Mouse (Mus musculus): ENCODE results near the gene Iffo2. TPM values are rescaled to one million over a fixed set of nuclear protein-coding genes. Genes with fewer than 3 reads are reported as not detected.
A peak's percentile ranks its signal among the peaks of the same experiment; 100 is the strongest.

Gene Iffo2
- polyA plus RNA-seq, 1 experiment from 2014 or later, result 3.4 TPM

- Histone ChIP-seq H3K9ac (ENCODE audit: low read depth, low read length) (no peak overlapping the region), H3K4me1 (replicated peaks; ENCODE audit: control insufficient read depth, insufficient read depth, low read length) (no peaks in the 10 kb centered on the region), H3K27me3 (replicated peaks; ENCODE audit: control insufficient read depth, insufficient read depth, low read length) (0 out of 2 replicates have a peak, but pooled peaks cover 3% of the 10 kb centered on the region), H3K9me3 (ENCODE audit: control insufficient read depth) (no peaks in the 10 kb centered on the region), H3K36me3 (ENCODE audit: control insufficient read depth, insufficient read depth) (no peaks in the 10 kb centered on the region), H3K4me2 (replicated peaks; ENCODE audit: low read depth) (no peak overlapping the region), H3K4me3 (ENCODE audit: low read depth, low read length) (no peak overlapping the region), H3K27ac (ENCODE audit: low read depth, low read length) (no peak overlapping the region)
- TF ChIP-seq CTCF (IDR thresholded peaks at IDR 0.05; ENCODE audit: low read depth), result peak; percentile 18; the same call in 1 of the 2 replicates
- 90% methylated on average over 6 of the region's 6 CpGs for WGBS
- ATAC-seq, result no peak
These were observed 28.6 kb upstream of the Iffo2 start for GRCm38 (mm10) chr4:139501702-139502101.

DNA sequence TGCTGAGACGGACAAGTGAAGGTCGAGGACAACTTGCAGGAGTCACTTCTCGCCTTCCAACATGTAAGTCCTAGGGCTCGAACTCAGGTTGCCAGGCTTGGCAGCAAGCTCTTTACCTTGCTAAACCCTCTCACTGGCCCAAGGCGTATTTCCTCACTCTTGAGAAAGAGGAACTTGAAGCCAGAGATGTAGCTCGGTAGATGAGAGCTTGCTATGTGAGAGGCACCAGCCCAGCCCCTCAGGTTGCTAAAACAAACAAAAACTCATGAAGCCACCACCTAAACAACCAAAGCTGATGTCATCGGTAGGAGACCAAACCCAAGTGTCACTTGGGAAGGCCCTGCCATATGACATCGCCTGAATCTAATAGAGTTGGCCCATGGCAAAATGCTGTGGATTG lies 26.4 kb upstream of the Iffo2 start:
- ATAC-seq, result no peak

GRCm38 (mm10) chr4:139505716-139506115 lies 24.6 kb upstream of the Iffo2 start:
- Histone ChIP-seq H3K27ac (ENCODE audit: low read depth, low read length) (no peak overlapping the region), H3K27me3 (replicated peaks; ENCODE audit: control insufficient read depth, insufficient read depth, low read length) (no peaks in the 10 kb centered on the region), H3K9ac (ENCODE audit: low read depth, low read length) (no peak overlapping the region), H3K9me3 (ENCODE audit: control insufficient read depth) (no peaks in the 10 kb centered on the region), H3K4me1 (replicated peaks; ENCODE audit: control insufficient read depth, insufficient read depth, low read length) (peaks cover 8% of the 10 kb centered on the region; the same call in 1 of the 2 replicates), H3K4me2 (replicated peaks; ENCODE audit: low read depth) (no peak overlapping the region), H3K4me3 (ENCODE audit: low read depth, low read length) (no peak overlapping the region), H3K36me3 (ENCODE audit: control insufficient read depth, insufficient read depth) (no peaks in the 10 kb centered on the region)
- TF ChIP-seq CTCF (IDR thresholded peaks at IDR 0.05; ENCODE audit: low read depth), result peak; percentile 1; the same call in 1 of the 2 replicates
- whole genome bisulfite sequencing, result 86% methylated on average over 4 of the region's 4 CpGs
- ATAC-seq, result no peak

More for the DNA sequence above, 26.4 kb upstream of the Iffo2 start:
- peaks cover 8% of the 10 kb centered on the region; the same call in 1 of the 2 replicates for H3K4me1 ChIP-seq (replicated peaks; ENCODE audit: control insufficient read depth, insufficient read depth, low read length)
- H3K9ac ChIP-seq (ENCODE audit: low read depth, low read length), result no peak overlapping the region
- H3K4me2 ChIP-seq (replicated peaks; ENCODE audit: low read depth), result no peak overlapping the region
- H3K9me3 ChIP-seq (ENCODE audit: control insufficient read depth), result no peaks in the 10 kb centered on the region
- no peak overlapping the region for H3K4me3 ChIP-seq (ENCODE audit: low read depth, low read length)
- no peak overlapping the region for H3K27ac ChIP-seq (ENCODE audit: low read depth, low read length)
- WGBS, result 87% methylated on average over 8 of the region's 8 CpGs
- TF ChIP-seq CTCF (IDR thresholded peaks at IDR 0.05; ENCODE audit: low read depth), result no peak
- no peaks in the 10 kb centered on the region for H3K36me3 ChIP-seq (ENCODE audit: control insufficient read depth, insufficient read depth)
- H3K27me3 ChIP-seq (replicated peaks; ENCODE audit: control insufficient read depth, insufficient read depth, low read length), result no peaks in the 10 kb centered on the region

DNA sequence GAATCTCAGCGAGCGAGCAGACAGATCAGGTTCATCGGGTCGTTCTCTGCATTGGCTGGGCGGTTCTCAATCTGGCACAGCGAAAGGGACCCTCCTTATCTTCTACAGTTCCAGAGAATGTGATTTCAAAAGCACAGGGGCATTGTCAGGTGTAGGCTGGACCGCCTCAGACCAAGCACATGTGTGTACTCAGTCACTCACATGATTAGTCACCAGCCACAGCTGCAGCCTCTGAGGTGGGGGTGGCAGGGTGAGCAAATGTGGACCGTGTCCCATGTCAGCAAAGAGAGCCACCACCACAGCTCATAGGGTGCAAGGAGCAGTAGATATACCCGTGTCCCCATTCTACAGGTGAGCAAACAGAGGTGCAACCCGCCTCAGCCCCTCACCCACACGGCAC lies 23.6 kb upstream of the Iffo2 start:
- TF ChIP-seq CTCF (IDR thresholded peaks at IDR 0.05; ENCODE audit: low read depth), result no peak
- ATAC-seq, result peak; percentile 7; the same call in 1 of the 2 replicates
- H3K4me3 ChIP-seq (ENCODE audit: low read depth, low read length), result no peak overlapping the region

DNA sequence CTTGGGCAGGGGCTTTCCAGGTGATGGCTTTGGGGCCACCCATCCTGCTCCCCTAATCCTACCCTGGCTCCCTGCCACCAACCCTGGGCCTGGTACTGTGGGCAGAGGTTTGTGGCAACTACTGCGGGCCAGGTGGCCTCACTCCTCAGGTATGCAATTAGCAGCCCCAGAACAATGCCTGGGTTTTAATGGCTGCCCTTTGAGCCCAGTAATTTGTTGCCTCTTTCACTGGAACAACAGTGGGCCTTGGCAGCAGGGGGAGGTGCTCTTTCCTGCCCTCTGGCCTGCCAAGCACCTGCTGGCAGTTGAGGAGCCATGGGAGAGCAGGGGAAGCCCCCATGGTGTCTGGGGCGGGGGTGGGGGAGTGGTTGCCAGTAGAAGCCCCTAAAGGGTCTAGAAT lies 21.3 kb upstream of the Iffo2 start:
- 40% methylated on average over 2 of the region's 2 CpGs for WGBS
- Histone ChIP-seq H3K27ac (ENCODE audit: low read depth, low read length) (no peak overlapping the region), H3K36me3 (ENCODE audit: control insufficient read depth, insufficient read depth) (no peaks in the 10 kb centered on the region), H3K4me1 (replicated peaks; ENCODE audit: control insufficient read depth, insufficient read depth, low read length) (peaks cover 13% of the 10 kb centered on the region; the same call in 1 of the 2 replicates), H3K27me3 (replicated peaks; ENCODE audit: control insufficient read depth, insufficient read depth, low read length) (no peaks in the 10 kb centered on the region), H3K9me3 (ENCODE audit: control insufficient read depth) (no peaks in the 10 kb centered on the region), H3K9ac (ENCODE audit: low read depth, low read length) (no peak overlapping the region), H3K4me3 (ENCODE audit: low read depth, low read length) (no peak overlapping the region), H3K4me2 (replicated peaks; ENCODE audit: low read depth) (no peak overlapping the region)
- no peak; the same call in 1 of the 2 replicates for TF ChIP-seq CTCF (IDR thresholded peaks at IDR 0.05; ENCODE audit: low read depth)
- peak; percentile 86 for ATAC-seq

More for the DNA sequence above, 23.6 kb upstream of the Iffo2 start:
- Histone ChIP-seq H3K4me2 (replicated peaks; ENCODE audit: low read depth) (no peak overlapping the region), H3K9me3 (ENCODE audit: control insufficient read depth) (no peaks in the 10 kb centered on the region), H3K9ac (ENCODE audit: low read depth, low read length) (no peak overlapping the region), H3K27me3 (replicated peaks; ENCODE audit: control insufficient read depth, insufficient read depth, low read length) (no peaks in the 10 kb centered on the region), H3K27ac (ENCODE audit: low read depth, low read length) (no peak overlapping the region), H3K36me3 (ENCODE audit: control insufficient read depth, insufficient read depth) (no peaks in the 10 kb centered on the region), H3K4me1 (replicated peaks; ENCODE audit: control insufficient read depth, insufficient read depth, low read length) (peaks cover 8% of the 10 kb centered on the region; the same call in 1 of the 2 replicates)
- WGBS, result 74% methylated on average over 11 of the region's 11 CpGs

DNA sequence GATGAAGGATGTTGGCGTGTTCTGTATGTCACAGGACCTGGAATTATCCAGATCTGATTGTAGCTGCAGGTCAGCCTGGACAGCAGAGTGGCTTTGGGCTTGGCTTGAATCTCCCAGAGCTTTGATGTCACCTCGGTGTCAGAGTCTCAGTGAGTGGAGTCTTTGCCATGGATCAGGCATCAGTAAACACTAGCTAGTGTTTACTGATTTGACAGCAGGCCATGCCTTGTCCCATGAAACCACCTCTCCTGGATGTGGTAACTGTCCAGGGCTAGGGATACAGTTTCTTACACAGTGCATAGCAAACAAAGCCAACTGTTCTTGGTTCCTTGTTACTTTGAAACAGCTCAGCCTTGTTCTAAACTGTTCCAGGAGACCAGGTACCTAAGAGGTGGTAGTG lies 18.8 kb upstream of the Iffo2 start:
- Histone ChIP-seq H3K27ac (ENCODE audit: low read depth, low read length) (no peak overlapping the region), H3K9me3 (ENCODE audit: control insufficient read depth) (no peaks in the 10 kb centered on the region), H3K4me1 (replicated peaks; ENCODE audit: control insufficient read depth, insufficient read depth, low read length) (peaks cover 13% of the 10 kb centered on the region; the same call in 1 of the 2 replicates), H3K27me3 (replicated peaks; ENCODE audit: control insufficient read depth, insufficient read depth, low read length) (no peaks in the 10 kb centered on the region), H3K4me3 (ENCODE audit: low read depth, low read length) (no peak overlapping the region), H3K9ac (ENCODE audit: low read depth, low read length) (no peak overlapping the region), H3K36me3 (ENCODE audit: control insufficient read depth, insufficient read depth) (no peaks in the 10 kb centered on the region), H3K4me2 (replicated peaks; ENCODE audit: low read depth) (no peak overlapping the region)
- ATAC-seq, result no peak
- no peak for TF ChIP-seq CTCF (IDR thresholded peaks at IDR 0.05; ENCODE audit: low read depth)
- 78% methylated on average over 2 of the region's 2 CpGs for WGBS
